Mouse (Mus musculus): ENCODE results near the gene Actr10. TPM values are rescaled to one million over a fixed set of nuclear protein-coding genes. Genes with fewer than 3 reads are reported as not detected.
A peak's percentile ranks its signal among the peaks of the same experiment; 100 is the strongest.

Gene Actr10
- total and polyA plus RNA-seq, 3 experiments, result 60.2 to 168 (median 135) TPM

DNA sequence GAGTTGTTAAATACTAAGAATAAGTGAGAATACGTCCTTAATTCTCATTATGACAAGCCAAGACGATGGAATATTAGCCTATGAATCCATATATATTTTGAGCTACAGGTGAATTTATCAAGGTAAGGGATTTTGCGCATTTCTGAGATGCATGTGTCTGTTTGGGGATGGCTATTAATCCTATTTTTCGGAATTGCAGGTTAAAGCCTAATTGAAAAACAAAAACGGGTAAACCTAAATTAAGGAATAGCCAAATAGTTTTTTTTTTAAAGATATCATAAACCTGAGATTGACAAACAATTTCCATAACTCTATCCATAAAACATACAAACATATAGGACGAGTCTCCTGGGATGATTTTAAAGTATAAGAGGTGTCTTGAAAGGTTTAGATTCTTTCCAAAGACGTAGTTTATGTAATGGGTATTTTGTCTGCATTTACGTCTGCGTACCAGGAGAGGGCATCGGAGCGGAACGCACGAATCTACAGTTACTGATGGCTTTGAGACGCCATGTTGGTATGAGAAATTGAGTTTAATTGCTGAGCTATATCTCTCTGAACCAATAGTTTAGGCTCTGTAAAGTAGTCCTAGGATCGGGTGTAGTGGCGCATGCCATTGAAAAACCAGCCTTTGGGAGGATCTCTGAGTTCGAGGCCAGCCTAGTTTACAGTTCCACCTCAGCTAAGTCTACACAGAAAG lies 32.0 kb downstream of the Actr10 start:
- Histone ChIP-seq H3K4me2 (ENCODE audit: insufficient read depth, low read depth, poor library complexity, severe bottlenecking) (peak overlapping the region; percentile 66), H3K36me3 (replicated peaks in 1 of 2; ENCODE audit: control insufficient read depth in 1 of 2, insufficient read depth in 1 of 2, low read length in 1 of 2) (no peaks in the 10 kb centered on the region), H3K4me3 (replicated peaks in 1 of 3; ENCODE audit: low read depth in 2 of 3, low read length in 2 of 3, poor library complexity in 1 of 3) (peak overlapping the region in 2 of 3 experiments; percentile 52 to 53), H3K9ac (ENCODE audit: insufficient read depth, low read depth) (peak overlapping the region; percentile 66; the same call in 1 of the 2 replicates), H3K27me3 (replicated peaks) (no peaks in the 10 kb centered on the region), H3K79me2 (replicated peaks; ENCODE audit: control insufficient read depth, extremely low read depth, insufficient read depth, poor library complexity, severe bottlenecking) (peaks cover under 1% of the 10 kb centered on the region; the same call in 1 of the 2 replicates), H3K9me3 (replicated peaks; ENCODE audit: low read length) (no peaks in the 10 kb centered on the region), H3K27ac (ENCODE audit: insufficient read depth, low read depth) (no peak overlapping the region; the same call in 1 of the 2 replicates), H3K4me1 (ENCODE audit: control insufficient read depth in 1 of 2, insufficient read depth in 2 of 2) (peaks cover 0 to 10% of the 10 kb centered on the region in 2 experiments; a peak in 2 of 4 replicates)
- TF ChIP-seq USF1 (IDR thresholded peaks at IDR 0.05; ENCODE audit: low read depth, low read length) (no peak), MAFK (IDR thresholded peaks at IDR 0.05; ENCODE audit: insufficient replicate concordance, low read length) (no peak), POLR2A (IDR thresholded peaks at IDR 0.05; ENCODE audit: low read depth, low read length) (no peak), EP300 (IDR thresholded peaks at IDR 0.05; ENCODE audit: low read length) (no peak), UBTF (IDR thresholded peaks at IDR 0.05; ENCODE audit: low read depth, low read length) (no peak), RAD21 (IDR thresholded peaks at IDR 0.05; ENCODE audit: low read depth, low read length) (peak; percentile 45), E2F4 (IDR thresholded peaks at IDR 0.05; ENCODE audit: insufficient replicate concordance, low read depth, low read length) (no peak), USF2 (conservative IDR thresholded peaks at IDR 0.05; ENCODE audit: low read depth, low read length) (no peak), ZKSCAN1 (IDR thresholded peaks at IDR 0.05; ENCODE audit: borderline replicate concordance, low read depth, low read length) (no peak), SIN3A (IDR thresholded peaks at IDR 0.05; ENCODE audit: low read length) (no peak), MAZ (IDR thresholded peaks at IDR 0.05; ENCODE audit: low read depth, low read length) (no peak), RCOR1 (conservative IDR thresholded peaks at IDR 0.05; ENCODE audit: low read depth, low read length) (no peak), TBP (conservative IDR thresholded peaks at IDR 0.05; ENCODE audit: low read depth, low read length) (no peak), IRF4 (IDR thresholded peaks at IDR 0.05; ENCODE audit: low read depth, low read length) (no peak), POLR2AphosphoS2 (IDR thresholded peaks at IDR 0.05; ENCODE audit: low read depth, low read length) (no peak), SMC3 (IDR thresholded peaks at IDR 0.05; ENCODE audit: low read depth, low read length) (peak; percentile 49), JUN (IDR thresholded peaks at IDR 0.05; ENCODE audit: insufficient read depth, low read depth, low read length) (no peak), MXI1 (IDR thresholded peaks at IDR 0.05; ENCODE audit: low read depth, low read length) (no peak), ELF1 (IDR thresholded peaks at IDR 0.05; ENCODE audit: low read depth, low read length) (no peak), NRF1 (IDR thresholded peaks at IDR 0.05; ENCODE audit: low read depth, low read length) (0 out of 2 replicates have a peak, but pooled peaks have one; percentile 15), GABPA (IDR thresholded peaks at IDR 0.05; ENCODE audit: insufficient replicate concordance, low read depth, low read length) (no peak), MYC (IDR thresholded peaks at IDR 0.05; ENCODE audit: low read depth, low read length) (no peak), ZNF384 (IDR thresholded peaks at IDR 0.05; ENCODE audit: low read depth, low read length) (no peak), ZC3H11A (IDR thresholded peaks at IDR 0.05; ENCODE audit: low read depth, low read length) (no peak), CHD2 (IDR thresholded peaks at IDR 0.05; ENCODE audit: low read length) (no peak), NELFE (IDR thresholded peaks at IDR 0.05; ENCODE audit: low read depth, low read length) (no peak), MEF2A (IDR thresholded peaks at IDR 0.05; ENCODE audit: borderline replicate concordance, low read depth, low read length) (0 out of 2 replicates have a peak, but pooled peaks have one; percentile 26), CHD1 (IDR thresholded peaks at IDR 0.05; ENCODE audit: low read depth, low read length) (no peak), CTCF (conservative IDR thresholded peaks at IDR 0.05 in 1 of 2, IDR thresholded peaks at IDR 0.05 in 1 of 2; ENCODE audit: low read depth in 2 of 2, low read length in 2 of 2) (peak in 1 of 2 experiments; percentile 67; a peak in 2 of 4 replicates), PAX5 (IDR thresholded peaks at IDR 0.05; ENCODE audit: low read length) (peak; percentile 88; the same call in 1 of the 2 replicates), TCF12 (IDR thresholded peaks at IDR 0.05; ENCODE audit: low read depth, low read length) (no peak), MAX (IDR thresholded peaks at IDR 0.05; ENCODE audit: low read length) (no peak), ZMIZ1 (IDR thresholded peaks at IDR 0.05; ENCODE audit: low read depth, low read length) (no peak), JUND (conservative IDR thresholded peaks at IDR 0.05; ENCODE audit: low read depth, low read length) (0 out of 2 replicates have a peak, but pooled peaks have one; percentile 21), KAT2A (IDR thresholded peaks at IDR 0.05; ENCODE audit: insufficient replicate concordance, low read length) (no peak), BHLHE40 (IDR thresholded peaks at IDR 0.05; ENCODE audit: low read depth, low read length) (no peak), ETS1 (conservative IDR thresholded peaks at IDR 0.05; ENCODE audit: low read depth, low read length) (no peak), HCFC1 (IDR thresholded peaks at IDR 0.05; ENCODE audit: low read depth, low read length) (peak; percentile 29; the same call in 1 of the 2 replicates)
- dilution Hi-C loops (cut with MboI; ENCODE audit: extremely low pct_ligation_motif_present, extremely low pct_unique_long_range_greater_than_20kb, low sequenced_read_pairs) (no loop called here), in situ Hi-C loops (cut with MboI; ENCODE audit: low pct_ligation_motif_present, low pct_unique_long_range_greater_than_20kb, low sequenced_read_pairs) (loop anchor here (10.0 kb wide), 1 partner anchor 75 kb away; no protein-coding TSS in a partner anchor)
- DNase-seq (ENCODE audit: extremely low read depth), result peak; percentile 83
